Mouse (Mus musculus): ENCODE results near the gene Cyfip2. TPM values are rescaled to one million over a fixed set of nuclear protein-coding genes. Genes with fewer than 3 reads are reported as not detected.

The Cyfip2 gene
- total RNA-seq, 2 experiments from 2014 or later = 35.4 to 39.7 TPM

DNA sequence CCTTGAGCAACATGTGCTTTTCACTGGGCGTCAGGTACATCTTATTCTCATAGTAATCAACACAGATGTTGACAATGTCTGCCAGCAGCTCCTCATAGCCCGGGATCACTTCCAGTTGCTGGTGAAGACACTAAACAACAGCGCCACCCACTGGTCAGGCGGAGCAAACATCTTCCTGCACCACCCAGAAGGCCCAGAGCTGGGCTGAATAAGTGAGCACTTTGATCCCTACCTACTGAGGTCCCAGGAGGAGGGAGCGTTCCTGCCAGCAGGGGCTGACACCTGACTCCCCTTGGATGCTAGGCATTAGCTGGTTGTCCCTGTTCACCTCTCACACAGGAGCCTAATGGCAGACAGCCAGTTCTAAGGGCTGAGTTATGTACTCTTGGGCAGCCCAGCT lies 35.9 kb downstream of the Cyfip2 start:
- peak; percentile 70 for DNase-seq

DNA sequence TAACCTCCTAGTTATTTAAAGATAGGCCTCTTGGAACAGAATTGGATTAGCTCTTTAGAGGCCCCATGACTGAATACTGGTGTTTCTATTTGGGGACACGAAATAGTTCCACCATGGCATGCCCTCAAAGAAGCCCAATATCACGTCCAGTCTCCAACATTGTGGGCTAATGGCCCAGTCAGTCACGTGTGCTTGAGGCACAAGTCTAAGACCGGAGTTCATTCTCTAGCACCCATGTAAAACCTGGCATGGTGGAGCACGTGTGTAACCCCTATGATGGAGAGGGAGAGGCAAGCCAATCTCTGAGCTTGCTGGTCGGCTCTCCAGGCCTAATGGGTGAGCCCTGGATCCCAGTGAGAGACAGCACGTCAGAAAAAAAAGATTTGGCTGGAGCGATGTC lies 36.5 kb downstream of the Cyfip2 start:
- no peak for DNase-seq

DNA sequence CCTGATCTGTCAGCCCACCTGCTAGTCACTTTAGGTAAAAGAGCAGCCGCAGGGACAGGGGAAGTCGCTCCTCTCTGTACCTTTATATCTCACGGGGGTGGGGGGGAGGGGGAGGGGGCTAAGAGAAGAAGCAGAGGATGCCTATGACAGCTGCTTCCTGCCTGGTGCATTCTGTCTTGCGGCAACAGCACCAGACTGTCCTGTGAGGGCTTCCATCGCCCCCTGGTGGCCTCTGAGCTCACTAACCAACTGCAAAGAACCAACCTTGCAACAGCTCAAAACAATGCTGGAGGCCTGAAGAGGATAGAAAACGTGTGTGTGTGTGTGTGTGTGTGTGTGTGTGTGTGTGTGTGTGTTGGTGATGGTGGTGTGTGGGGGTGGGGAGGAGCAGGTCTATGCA lies 37.4 kb downstream of the Cyfip2 start:
- DNase-seq = peak; percentile 84

DNA sequence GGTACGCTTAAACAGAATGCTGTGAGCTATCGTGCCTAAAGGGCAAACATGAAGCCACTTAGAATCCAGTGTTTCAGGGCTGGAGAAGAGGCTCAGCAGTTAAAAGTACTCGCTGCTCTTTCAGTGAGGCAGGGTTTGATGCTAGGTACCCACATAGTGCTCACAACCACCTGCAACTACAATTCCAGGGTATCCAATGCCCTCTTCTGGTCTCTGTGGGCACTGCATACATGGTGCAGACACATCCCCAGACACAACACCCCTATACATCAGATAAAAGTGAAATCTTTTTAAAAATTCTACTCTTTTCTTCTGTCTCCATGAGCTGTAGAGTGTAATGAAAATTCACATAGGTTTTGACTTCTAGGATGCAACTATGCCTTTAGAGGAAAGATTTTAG lies 38.7 kb downstream of the Cyfip2 start:
- no peak for DNase-seq

DNA sequence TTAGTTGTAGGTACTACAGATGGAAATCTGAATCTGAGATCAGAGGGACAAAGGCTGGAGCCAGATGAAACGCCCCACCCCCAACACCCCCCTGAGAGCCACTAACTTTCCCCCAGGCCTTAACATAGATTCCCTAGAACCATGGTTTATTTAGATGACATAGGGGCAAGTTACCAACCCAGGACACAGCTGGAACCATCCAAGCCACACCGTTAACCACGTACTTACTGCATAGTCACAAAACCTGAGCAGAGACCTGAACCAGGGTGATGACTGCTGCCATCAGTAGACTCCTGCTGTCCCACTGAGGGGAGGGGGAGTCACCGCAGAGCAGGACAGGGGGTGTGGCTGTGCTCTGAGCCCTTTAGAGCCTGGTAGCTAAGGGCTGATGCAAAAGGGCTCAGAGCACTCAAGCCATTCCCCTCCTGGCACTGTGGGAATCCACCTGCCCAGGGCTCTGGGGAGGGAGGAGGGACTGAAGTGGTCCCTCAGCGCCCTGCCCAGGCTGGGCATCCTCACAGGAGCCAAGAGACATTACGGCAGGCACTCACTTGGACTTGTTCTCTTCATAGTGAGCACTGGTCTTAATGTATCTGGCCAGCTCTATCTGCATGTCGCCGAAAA lies 40.5 kb downstream of the Cyfip2 start:
- DNase-seq = no peak

DNA sequence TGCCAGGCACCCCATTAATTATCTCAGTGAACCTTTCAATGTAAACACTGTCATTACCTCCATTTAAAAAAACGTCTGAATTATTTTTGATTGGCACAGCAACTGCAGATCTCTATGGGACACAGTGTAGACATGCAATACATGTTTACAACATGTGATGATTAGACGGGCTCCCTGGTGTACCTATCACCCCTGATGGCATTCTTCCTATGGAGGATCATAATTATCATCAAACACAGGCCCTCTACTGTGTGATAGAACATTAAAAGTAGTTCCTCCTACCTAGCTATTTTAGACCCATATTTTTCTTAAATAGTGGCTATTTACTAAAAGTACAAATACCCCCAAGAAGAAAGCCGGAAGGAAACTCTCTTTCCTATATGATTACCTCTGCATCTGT lies 42.8 kb downstream of the Cyfip2 start:
- no peak for DNase-seq

DNA sequence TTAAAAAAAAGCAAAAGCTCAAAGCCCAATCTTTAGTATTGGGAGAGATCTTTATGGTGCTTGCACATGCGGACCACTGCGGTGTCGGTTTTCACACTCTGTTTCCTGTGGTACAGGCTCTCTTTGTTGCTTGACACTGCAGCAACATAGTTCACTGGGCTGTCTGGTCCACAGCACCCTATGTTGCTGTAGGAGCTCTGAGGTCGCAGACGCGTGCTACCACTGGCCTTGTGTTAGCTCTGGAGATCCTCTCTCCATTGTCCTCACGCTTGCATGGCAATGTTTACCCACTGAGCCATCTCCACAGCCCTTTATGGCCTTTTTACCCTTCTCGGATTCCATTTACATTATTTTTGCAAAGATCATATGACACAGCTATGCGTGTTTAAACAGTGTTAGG lies 43.3 kb downstream of the Cyfip2 start:
- no peak for DNase-seq

DNA sequence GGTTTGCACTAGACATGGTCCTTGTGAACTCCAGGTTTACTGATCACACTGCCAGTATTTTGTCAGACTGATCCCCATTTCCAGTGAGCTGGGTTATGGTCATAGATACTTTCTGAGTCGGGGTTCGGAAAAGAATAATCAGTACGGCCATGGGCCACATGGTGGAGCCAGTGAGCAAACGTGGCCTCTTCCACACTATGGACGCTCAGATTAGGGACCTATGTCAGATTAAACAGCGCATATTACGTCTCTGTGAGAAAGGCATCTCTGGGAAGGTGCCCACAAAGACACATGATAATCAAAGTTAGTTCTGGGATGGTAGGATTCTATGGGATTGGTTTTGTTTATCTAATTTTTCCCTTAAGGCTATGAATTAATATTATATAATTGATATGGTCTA lies 43.7 kb downstream of the Cyfip2 start:
- peak; percentile 72 for DNase-seq

DNA sequence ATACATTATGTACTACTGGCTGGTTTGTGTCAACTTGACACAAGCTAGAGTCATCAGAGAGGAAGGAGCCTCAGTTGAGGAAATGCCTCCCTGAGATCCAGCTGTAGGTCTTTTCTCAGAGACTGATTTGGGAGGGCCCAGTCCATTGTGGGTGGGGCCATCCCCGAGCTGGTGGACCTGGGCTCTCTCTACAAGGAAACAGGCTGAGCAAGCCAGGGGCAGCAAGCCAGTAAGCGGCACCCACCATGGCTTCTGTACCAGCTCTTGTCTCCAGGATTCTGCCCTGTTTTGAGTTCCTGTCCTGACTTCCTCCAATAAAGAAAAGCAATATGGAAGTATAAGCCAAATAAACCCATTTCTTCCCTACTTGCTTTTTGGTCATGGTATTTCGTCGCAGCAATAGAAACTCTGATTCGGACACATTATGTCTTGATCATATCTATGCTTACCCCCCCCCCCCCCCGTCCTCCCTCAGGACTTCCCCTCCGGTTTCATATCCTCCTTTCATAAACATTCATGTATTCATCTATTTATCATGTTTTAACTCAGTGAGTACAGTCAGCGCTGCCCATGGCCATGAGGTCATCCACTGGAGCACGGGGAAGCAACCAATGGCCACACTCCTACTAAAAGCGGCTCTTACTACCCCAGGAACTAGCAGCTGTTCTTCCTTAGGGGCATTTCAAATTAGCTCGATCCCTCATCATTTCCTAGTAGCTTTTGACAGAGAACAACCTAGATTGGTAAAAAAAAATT lies 47.5 kb downstream of the Cyfip2 start:
- no peak for DNase-seq

DNA sequence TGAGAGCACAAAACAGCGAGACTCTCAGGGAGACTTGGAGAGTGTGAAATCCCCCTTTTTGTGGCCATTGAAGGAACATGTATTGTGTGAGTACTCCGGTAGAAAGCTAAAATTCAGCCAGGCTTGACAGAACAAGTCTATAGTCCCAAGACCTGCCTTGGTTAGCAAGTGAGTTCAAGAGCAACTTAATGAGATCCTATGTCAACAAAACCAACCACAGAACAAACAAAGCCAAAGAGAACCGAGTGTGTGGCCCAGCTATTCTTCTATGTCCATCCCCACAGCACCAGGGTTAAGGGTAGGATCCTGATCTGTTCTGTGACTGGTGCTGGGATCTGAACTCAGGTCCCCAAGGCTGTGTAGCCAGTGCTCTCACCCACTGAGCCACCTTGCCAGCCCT lies 48.1 kb downstream of the Cyfip2 start:
- no peak for DNase-seq

DNA sequence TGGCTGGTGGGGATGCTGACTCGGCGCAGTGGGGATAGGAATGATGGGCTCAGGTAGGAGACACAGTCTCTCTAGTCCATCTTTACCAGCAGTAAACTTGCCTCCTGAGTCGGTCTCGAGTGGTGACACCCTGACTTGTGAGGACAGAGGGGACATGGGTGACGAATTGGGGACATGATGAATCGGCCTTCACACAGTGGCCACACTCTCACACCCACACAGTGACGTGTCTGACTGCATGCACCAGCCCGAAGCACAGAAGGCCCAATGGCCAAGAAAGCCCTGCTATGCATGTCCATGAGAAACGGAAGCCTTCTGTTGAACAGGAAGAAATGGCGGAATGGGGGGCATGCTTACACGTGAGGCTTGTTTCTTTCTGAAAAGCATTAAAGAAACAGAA lies 49.4 kb downstream of the Cyfip2 start:
- DNase-seq = no peak

DNA sequence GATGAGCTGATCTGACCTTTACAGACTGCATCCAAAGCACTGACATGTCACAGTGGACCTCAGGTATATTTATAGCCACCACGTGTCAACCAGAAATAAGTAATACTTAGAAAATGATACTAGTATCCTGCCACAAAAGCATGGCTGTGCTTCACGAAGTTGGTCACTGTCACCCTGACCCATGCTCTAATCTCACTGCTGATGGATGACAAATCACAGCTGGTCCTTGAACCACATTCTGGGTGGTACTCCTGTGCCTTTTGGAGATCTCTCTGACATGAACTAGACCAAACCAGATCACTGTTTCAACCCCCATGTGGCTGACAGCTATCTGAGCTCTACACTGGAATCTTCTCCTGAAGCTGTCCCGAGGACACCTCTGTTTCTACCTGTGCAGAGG lies 49.8 kb downstream of the Cyfip2 start:
- DNase-seq = no peak

DNA sequence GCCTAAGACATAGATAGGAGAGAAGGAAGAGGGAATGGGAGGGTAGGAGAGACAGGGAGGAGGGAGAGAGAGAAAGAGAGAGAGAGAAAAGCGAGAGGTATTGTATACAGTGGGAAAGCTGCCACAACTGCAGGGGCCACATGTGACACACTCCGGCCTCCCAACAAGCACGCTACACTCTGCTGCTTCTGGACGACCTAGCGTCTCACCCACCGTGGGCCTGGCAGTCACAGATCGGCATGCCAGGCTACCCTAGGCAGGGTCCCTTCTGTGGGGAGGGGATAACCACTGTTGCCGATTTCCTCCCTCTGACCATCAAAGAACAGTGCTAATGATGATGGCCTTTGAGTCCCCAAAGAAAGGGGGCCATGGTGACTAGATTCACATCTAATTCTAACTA lies 53.9 kb downstream of the Cyfip2 start:
- DNase-seq = no peak

DNA sequence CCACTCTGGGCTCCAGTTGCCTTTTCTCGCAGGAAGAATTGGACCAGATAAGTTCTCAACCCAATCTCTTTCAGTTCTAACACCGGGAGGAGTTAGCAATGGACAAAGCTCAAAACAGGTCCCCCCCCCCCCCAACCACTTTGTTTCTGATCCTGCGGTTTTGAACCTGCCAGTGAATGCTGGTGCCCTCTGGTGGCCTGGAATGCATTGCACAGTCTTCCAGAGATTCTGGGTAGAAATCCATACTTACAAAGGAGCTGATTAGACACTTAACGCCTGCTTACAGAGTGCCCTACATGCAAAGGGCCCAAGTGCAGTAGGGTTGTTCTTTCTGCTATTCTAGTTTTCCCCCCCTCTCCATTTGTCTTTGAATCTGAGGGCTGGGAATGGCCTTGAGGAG lies 54.5 kb downstream of the Cyfip2 start:
- peak; percentile 44 for DNase-seq

DNA sequence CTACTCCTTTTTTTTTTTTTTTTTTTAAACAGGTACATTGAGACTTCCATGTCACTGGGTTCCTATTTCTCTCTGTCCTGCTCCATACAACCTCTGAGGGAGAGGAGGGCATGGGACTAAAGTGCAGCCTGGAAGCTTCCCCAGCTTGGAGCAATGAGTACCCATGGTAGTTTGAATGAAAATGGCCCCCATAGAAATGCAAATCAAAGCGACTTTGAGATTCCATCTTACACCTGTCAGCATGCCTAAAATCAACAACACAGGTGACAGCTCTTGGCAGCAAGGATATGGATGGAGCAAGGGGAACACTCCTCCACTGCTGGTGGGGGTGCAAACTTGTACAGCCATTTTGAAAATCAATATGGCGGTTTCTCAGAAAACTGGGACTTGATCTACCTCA lies 57.4 kb downstream of the Cyfip2 start:
- DNase-seq = no peak

DNA sequence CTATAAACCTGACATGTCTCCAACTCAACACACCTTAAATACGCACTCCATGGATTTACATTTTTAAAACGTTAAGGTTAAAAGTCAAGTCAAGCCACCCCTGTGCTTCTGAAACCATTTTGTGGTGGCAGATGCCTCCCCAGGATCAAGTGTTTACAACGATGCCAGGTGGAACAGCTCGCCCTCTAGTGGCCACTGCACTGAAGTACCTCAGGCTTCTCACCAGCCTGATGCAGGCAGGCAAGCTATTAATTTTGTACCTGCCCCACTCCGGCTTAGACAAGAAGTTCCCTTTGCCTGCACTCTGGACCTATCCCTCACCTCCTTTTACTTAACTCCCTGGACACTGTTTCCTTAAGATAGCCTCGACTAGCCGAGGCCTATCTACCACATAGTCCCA lies 60.7 kb downstream of the Cyfip2 start:
- DNase-seq = peak; percentile 79

DNA sequence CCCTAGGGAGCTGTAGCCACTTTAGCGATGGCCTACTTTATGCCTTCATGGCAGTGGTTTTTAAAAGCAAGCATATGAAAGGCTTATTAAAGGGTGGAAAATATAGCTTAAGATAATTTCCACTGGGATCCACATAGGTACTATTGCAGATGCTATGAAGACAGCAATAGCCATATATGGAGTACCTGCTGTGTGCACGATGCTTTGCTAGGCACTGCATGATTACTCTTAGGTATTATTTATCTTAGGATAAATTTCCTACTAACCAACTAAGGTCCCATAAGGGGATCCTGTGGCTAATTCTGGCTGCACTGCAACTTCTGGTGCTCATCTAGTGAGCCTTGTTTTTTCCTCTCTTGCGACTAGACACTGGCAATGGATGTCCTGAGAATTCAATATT lies 64.3 kb downstream of the Cyfip2 start:
- no peak for DNase-seq

DNA sequence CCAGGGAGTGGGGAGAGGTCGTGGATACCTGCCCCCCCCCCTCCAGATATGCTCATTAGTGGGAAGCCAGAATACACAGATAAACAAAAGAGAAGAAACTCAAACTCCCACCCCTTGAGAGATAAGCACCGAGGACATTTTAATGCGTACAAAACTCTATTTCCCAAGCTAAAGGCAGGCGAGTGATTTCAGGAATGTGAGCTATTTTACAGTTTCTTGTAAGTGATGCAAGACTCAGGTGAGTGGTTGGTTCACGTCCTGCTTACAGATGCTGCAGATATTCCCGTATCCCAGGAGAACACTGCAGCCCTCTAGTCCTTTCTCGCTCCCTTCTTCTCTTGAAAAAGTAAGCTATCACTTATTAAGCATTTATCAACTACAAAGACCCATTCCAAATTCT lies 66.3 kb downstream of the Cyfip2 start:
- DNase-seq = no peak

DNA sequence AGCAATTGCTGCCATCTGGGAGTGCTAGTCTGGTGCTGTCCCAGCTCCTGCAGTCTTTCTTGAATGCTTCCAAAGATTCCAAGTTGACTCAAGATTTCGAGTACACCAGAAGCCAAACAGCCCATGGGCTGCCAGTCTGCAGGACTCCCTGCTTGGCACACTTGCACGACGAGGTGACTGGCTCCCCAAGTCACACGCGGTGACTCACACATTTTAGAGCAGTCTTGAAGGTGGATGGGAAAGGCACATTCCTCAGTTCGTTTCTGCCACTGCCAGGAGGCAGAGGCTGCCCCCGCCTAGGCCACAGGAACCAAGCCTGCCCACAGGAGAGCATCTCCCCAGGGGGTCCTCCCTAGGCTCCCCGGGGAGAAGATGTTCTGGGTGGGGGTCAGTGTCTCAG lies 66.7 kb downstream of the Cyfip2 start:
- no peak for DNase-seq

DNA sequence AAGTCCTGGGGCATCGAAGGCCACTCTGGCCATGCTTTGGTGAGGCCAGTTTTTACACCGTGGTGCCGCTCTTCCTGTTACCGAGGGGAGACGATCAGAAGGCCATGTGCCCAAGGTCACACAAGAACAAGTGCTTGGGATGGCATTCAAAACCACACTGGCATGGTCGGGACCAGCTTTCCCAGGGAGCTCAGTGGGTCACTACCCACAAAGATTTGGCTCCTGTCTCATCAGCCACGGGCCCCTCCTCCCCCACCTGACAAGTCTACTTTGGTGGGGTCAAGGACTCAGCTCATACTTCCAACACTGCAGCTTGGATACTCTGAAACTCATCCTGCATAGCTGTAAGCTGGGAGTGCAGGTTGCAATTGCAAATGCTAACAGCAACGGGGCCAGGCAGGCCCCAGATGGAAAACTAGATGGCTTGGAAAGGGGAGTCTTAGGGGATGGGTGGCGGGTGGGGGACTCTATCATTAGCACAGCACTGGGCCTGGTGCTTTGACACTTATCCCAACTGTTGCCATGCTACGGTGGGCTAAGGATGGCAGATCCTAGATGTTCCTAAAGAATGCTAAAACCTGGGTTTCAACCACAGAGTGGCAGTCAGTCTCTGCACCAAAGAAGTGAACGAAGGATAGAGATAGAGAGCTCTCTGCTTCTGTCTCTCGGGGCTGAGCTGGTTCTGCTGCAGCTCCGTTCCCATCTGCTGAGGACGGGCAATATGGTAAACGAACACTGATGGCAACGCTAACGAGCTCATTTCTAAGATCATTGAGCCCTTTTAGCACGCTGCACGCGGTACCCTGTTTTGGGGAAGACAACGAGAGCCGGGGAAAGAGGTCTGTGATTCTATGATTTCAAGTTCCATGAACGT lies 67.7 kb downstream of the Cyfip2 start:
- DNase-seq = no peak

DNA sequence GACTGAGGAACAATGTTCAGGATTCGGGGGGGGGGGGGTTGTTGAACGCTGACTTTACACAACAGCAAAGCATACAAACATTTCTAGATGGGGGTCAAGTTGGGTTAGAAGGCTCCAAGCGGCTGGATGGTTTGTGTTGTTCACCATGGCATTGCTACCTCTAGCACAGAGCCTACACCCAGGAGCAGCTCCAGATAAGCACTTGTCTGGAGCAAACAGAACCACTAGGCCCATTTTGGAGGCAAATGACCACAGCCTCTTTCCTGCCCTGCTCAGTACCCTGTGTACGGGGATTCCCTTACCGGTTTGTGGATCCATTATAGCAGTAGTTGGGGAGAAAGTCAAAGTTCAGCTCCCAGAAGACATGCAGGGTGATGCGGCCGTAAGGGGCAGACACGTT lies 70.7 kb downstream of the Cyfip2 start:
- no peak for DNase-seq

DNA sequence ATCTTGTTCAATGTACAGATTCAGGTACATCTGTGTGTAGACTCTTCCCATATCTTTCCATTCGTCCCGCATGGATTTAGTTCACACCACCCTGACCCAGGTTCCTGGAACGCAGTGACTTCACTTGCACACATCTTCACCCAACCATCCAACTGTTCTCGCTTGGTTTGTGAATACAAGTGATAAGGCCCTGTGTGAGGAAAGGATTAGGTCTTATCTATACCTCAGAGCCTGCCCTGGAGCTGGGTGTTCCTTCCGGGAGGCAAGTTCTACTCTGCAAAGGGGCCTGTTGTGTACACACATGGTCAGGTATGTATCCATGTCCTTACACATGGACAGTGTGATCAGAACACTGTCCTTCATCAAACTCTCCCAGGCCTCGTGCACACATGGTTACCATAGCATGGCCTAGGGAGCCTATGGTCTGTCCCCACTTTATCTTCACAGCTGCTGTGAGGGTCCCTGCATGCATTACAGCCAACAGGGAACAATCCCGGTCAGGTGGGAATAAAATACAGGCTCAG lies 71.4 kb downstream of the Cyfip2 start:
- no peak for DNase-seq

DNA sequence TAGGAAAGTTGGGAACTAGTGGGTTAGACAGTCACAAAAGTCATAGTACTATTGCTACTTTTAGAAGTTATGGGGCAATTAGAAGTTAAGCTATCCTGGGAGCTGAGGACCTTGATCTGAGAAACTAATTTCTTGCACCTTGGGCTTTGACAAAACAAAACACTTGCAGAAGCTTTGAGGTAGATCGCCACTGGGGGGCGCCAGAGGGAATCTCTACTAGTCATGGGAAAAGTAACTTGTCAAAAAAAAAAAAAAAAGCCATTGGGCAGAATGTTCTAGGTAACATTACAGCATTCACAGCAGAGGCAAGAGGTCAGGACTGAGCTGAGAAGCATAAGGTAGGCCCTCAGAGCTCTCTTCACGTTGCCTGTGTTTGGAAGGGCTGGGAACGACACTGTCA lies 75.7 kb downstream of the Cyfip2 start:
- peak; percentile 86 for DNase-seq
